Mouse (Mus musculus): ENCODE results near the gene Gpx2. TPM values are rescaled to one million over a fixed set of nuclear protein-coding genes. Genes with fewer than 3 reads are reported as not detected.
"Not testable (repeated sequence)": the region's sequence is repeated elsewhere in the genome, so short reads cannot be mapped to it uniquely, and the experiment has no call there.

Gene Gpx2
- total and polyA plus RNA-seq, 2 experiments from 2014 or later: not detected

DNA sequence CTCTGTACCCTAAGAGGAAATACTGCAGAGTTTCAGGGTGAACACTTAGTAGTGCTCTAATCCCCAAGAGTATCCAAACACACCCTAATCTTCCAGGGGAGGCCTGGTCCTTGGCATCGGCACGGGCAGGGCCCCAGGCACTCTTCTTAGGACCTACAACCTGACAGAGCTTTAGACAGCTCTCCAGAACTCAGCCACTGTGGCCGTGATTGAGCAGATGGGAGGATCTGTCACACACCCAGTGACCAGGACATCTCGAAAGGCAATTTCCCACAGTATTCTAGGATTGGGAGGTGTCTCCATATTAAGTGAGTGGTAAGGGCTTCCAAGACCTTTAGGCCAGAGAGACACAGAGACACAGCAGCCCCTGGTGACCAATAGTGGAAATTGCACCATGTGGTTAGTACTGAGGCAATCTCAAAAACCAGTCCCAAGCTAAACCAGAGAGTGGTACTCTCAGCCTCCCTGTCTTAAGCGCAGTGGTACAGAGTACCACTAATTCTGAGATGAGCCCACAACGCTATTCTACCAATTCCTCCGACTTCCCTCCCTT is 8.4 kb upstream of the Gpx2 start:
- Histone ChIP-seq H3K4me3 (ENCODE audit: low read depth, low read length) (no peak overlapping the region), H3K4me1 (ENCODE audit: control insufficient read depth, insufficient read depth) (peaks cover 4% of the 10 kb centered on the region; the same call in 1 of the 2 replicates), H3K27ac (ENCODE audit: low read depth) (no peak overlapping the region), H3K9me3 (replicated peaks; ENCODE audit: control insufficient read depth, low read length) (no peaks in the 10 kb centered on the region), H3K27me3 (ENCODE audit: control insufficient read depth, insufficient read depth, low read length) (no peaks in the 10 kb centered on the region), H3K4me2 (ENCODE audit: low read depth, low read length) (no peak overlapping the region), H3K9ac (replicated peaks; ENCODE audit: low read depth, low read length) (no peak overlapping the region), H3K36me3 (replicated peaks; ENCODE audit: control insufficient read depth, insufficient read depth, low read length) (no peaks in the 10 kb centered on the region)
- peak; percentile 84 for TF ChIP-seq CTCF (IDR thresholded peaks at IDR 0.05; ENCODE audit: low read depth)
- no peak for TF ChIP-seq EP300 (IDR thresholded peaks at IDR 0.05; ENCODE audit: low read depth)
- DNase-seq (ENCODE audit: low spot score): peak; percentile 42
- WGBS: 36% methylated on average over 7 of the region's 7 CpGs
- ATAC-seq (ENCODE audit: insufficient read depth, low read depth): peak; percentile 82

- 62% methylated on average over 10 of the region's 10 CpGs for WGBS
- no peak for TF ChIP-seq CTCF (IDR thresholded peaks at IDR 0.05; ENCODE audit: low read depth)
These were observed 7.7 kb upstream of the Gpx2 start for GRCm38 (mm10) chr12:76803028-76803427.

GRCm38 (mm10) chr12:76798008-76798720 is 2.8 kb upstream of the Gpx2 start:
- 79% methylated on average over 5 of the region's 5 CpGs for WGBS
- H3K4me1 ChIP-seq (ENCODE audit: control insufficient read depth, insufficient read depth): peaks cover 4% of the 10 kb centered on the region; the same call in 1 of the 2 replicates
- ATAC-seq (ENCODE audit: insufficient read depth, low read depth) (no peak), DNase-seq (ENCODE audit: low spot score) (no peak)
- no peak for TF ChIP-seq EP300 (IDR thresholded peaks at IDR 0.05; ENCODE audit: low read depth)
- H3K4me2 ChIP-seq (ENCODE audit: low read depth, low read length): no peak overlapping the region
- no peaks in the 10 kb centered on the region for H3K36me3 ChIP-seq (replicated peaks; ENCODE audit: control insufficient read depth, insufficient read depth, low read length)
- H3K4me3 ChIP-seq (ENCODE audit: low read depth, low read length): no peak overlapping the region
- no peaks in the 10 kb centered on the region for H3K9me3 ChIP-seq (replicated peaks; ENCODE audit: control insufficient read depth, low read length)
- H3K27ac ChIP-seq (ENCODE audit: low read depth): no peak overlapping the region
- no peaks in the 10 kb centered on the region for H3K27me3 ChIP-seq (ENCODE audit: control insufficient read depth, insufficient read depth, low read length)
- H3K9ac ChIP-seq (replicated peaks; ENCODE audit: low read depth, low read length): no peak overlapping the region

More at GRCm38 (mm10) chr12:76803028-76803427, 7.7 kb upstream of the Gpx2 start:
- H3K4me2 ChIP-seq (ENCODE audit: low read depth, low read length): no peak overlapping the region
- H3K27ac ChIP-seq (ENCODE audit: low read depth): no peak overlapping the region
- H3K4me3 ChIP-seq (ENCODE audit: low read depth, low read length): no peak overlapping the region
- no peak for ATAC-seq (ENCODE audit: insufficient read depth, low read depth)
- H3K36me3 ChIP-seq (replicated peaks; ENCODE audit: control insufficient read depth, insufficient read depth, low read length): no peaks in the 10 kb centered on the region
- DNase-seq (ENCODE audit: low spot score): no peak
- H3K9me3 ChIP-seq (replicated peaks; ENCODE audit: control insufficient read depth, low read length): no peaks in the 10 kb centered on the region
- no peak overlapping the region for H3K9ac ChIP-seq (replicated peaks; ENCODE audit: low read depth, low read length)
- peaks cover 4% of the 10 kb centered on the region; the same call in 1 of the 2 replicates for H3K4me1 ChIP-seq (ENCODE audit: control insufficient read depth, insufficient read depth)
- no peaks in the 10 kb centered on the region for H3K27me3 ChIP-seq (ENCODE audit: control insufficient read depth, insufficient read depth, low read length)

DNA sequence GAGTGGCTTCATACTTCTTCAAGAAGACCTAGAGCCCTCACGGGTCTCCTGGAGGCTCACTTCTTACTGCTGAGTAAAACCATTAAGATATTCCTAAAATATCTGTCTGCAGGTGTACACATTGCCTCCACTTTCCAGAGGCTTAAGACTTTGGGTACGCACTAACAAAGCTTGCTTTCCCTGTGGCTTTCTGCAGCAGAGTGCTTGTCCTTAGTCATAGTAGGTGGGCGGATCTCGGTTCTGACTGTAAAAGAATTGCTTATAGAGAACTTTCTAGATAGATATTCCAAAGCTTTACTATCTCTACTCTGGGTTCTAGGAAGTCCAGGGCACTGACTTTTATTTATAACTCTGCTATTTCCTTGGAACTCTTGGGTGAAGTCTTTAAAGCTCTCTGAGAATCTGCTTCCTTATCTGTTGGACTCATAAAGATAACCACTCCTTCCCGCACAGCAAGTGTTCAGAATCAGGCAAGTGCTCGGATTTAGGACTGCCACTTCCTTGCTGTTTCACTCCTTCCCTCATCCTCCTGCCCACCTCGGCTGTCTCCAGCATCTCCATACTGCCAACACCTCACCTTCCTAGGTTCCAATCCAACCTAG is 1.7 kb upstream of the Gpx2 start:
- WGBS: 75% methylated on average over 7 of the region's 7 CpGs
- ATAC-seq (ENCODE audit: insufficient read depth, low read depth) (no peak), DNase-seq (ENCODE audit: low spot score) (no peak)
- H3K27ac ChIP-seq (ENCODE audit: low read depth): no peak overlapping the region
- no peaks in the 10 kb centered on the region for H3K9me3 ChIP-seq (replicated peaks; ENCODE audit: control insufficient read depth, low read length)
- no peak overlapping the region for H3K4me2 ChIP-seq (ENCODE audit: low read depth, low read length)
- H3K9ac ChIP-seq (replicated peaks; ENCODE audit: low read depth, low read length): no peak overlapping the region
- H3K4me1 ChIP-seq (ENCODE audit: control insufficient read depth, insufficient read depth): no peaks in the 10 kb centered on the region
- H3K4me3 ChIP-seq (ENCODE audit: low read depth, low read length): no peak overlapping the region
- no peak for TF ChIP-seq CTCF (IDR thresholded peaks at IDR 0.05; ENCODE audit: low read depth)
- no peak for TF ChIP-seq EP300 (IDR thresholded peaks at IDR 0.05; ENCODE audit: low read depth)
- no peaks in the 10 kb centered on the region for H3K36me3 ChIP-seq (replicated peaks; ENCODE audit: control insufficient read depth, insufficient read depth, low read length)
- no peaks in the 10 kb centered on the region for H3K27me3 ChIP-seq (ENCODE audit: control insufficient read depth, insufficient read depth, low read length)

- WGBS: 55% methylated on average over 13 of the region's 14 CpGs
- DNase-seq (ENCODE audit: low spot score); ATAC-seq (ENCODE audit: insufficient read depth, low read depth): not testable (repeated sequence)
These were observed 2.8 kb downstream of the Gpx2 start for GRCm38 (mm10) chr12:76792540-76792939.

More at GRCm38 (mm10) chr12:76792540-76792939, 2.8 kb downstream of the Gpx2 start:
- H3K27me3 ChIP-seq (ENCODE audit: control insufficient read depth, insufficient read depth, low read length); H3K36me3 ChIP-seq (replicated peaks; ENCODE audit: control insufficient read depth, insufficient read depth, low read length); H3K9ac ChIP-seq (replicated peaks; ENCODE audit: low read depth, low read length); H3K27ac ChIP-seq (ENCODE audit: low read depth); H3K4me3 ChIP-seq (ENCODE audit: low read depth, low read length); H3K4me2 ChIP-seq (ENCODE audit: low read depth, low read length); H3K9me3 ChIP-seq (replicated peaks; ENCODE audit: control insufficient read depth, low read length): not testable (repeated sequence)
- H3K4me1 ChIP-seq (ENCODE audit: control insufficient read depth, insufficient read depth): peaks cover 28% of the 10 kb centered on the region
